Mouse (Mus musculus) myocyte (in vitro differentiated cells): ENCODE results near the gene Timp3. TPM values are rescaled to one million over a fixed set of nuclear protein-coding genes. Genes with fewer than 3 reads are reported as not detected.

Source experiments
- H3K27me3 ChIP-seq: one replicate; pipeline ENCODE4 v1.6.1; 2011; ENCODE audit not compliant: control insufficient read depth, insufficient read depth, insufficient read length
- H3K36me3 ChIP-seq: one replicate; pipeline ENCODE4 v1.6.1; 2011; ENCODE audit not compliant: control insufficient read depth, insufficient read depth
- H3K4me2 ChIP-seq: one replicate; pipeline ENCODE4 v1.6.1; 2011; ENCODE audit warnings: low read depth, control low read depth
- H3K4me3 ChIP-seq: one replicate; pipeline ENCODE4 v1.5.1; 2011; ENCODE audit warnings: mild to moderate bottlenecking, control low read depth, moderate library complexity
- H3K79me2 ChIP-seq: one replicate; pipeline ENCODE4 v1.6.1; 2011; ENCODE audit not compliant: control insufficient read depth, insufficient read depth
- H3ac ChIP-seq: one replicate; pipeline ENCODE4 v1.6.1; 2011; ENCODE audit not compliant: control insufficient read depth, insufficient read length
- CEBPB ChIP-seq: IDR thresholded peaks from 2 replicates; pipeline ENCODE4 v1.6.1; 2011; ENCODE audit warnings: mild to moderate bottlenecking, moderate library complexity; ENCODE audit not compliant: poor library complexity, insufficient read depth, severe bottlenecking
- E2F4 ChIP-seq: IDR thresholded peaks from one replicate; pipeline ENCODE4 v1.6.1; 2011; ENCODE audit warnings: mild to moderate bottlenecking, control low read depth, moderate library complexity; ENCODE audit not compliant: insufficient read depth
- MAX ChIP-seq: IDR thresholded peaks from one replicate; pipeline ENCODE4 v1.6.1; 2011; ENCODE audit warnings: low read depth, mild to moderate bottlenecking, control low read depth
- MYOD1 ChIP-seq, 3 experiments: IDR thresholded peaks; one replicate each; pipeline ENCODE4 v1.6.1; 2011; ENCODE audit warnings: control low read depth in 2 of 3, low read depth in 2 of 3, mild to moderate bottlenecking in 2 of 3, moderate library complexity in 1 of 3; ENCODE audit not compliant: insufficient read length in 2 of 3, control insufficient read depth in 1 of 3
- MYOG ChIP-seq, 3 experiments: IDR thresholded peaks; one replicate each; pipeline ENCODE4 v1.6.1; 2011; ENCODE audit warnings: control low read depth in 2 of 3, low read depth in 2 of 3, mild to moderate bottlenecking in 2 of 3; ENCODE audit not compliant: insufficient read length in 2 of 3, control insufficient read depth in 1 of 3, insufficient read depth in 1 of 3
- POLR2A ChIP-seq: IDR thresholded peaks from one replicate; pipeline ENCODE4 v1.6.1; 2011; ENCODE audit warnings: low read depth, mild to moderate bottlenecking, control low read depth, moderate library complexity; ENCODE audit not compliant: insufficient read length
- POLR2AphosphoS2 ChIP-seq: IDR thresholded peaks from one replicate; pipeline ENCODE4 v1.6.1; 2011; ENCODE audit warnings: low read depth, control low read depth; ENCODE audit not compliant: insufficient read length
- REST ChIP-seq: IDR thresholded peaks from one replicate; pipeline ENCODE4 v1.6.1; 2011; ENCODE audit warnings: mild to moderate bottlenecking, control low read depth, moderate library complexity; ENCODE audit not compliant: insufficient read depth, insufficient read length
- SRF ChIP-seq: IDR thresholded peaks from one replicate; pipeline ENCODE4 v1.6.1; 2011; ENCODE audit warnings: low read depth; ENCODE audit not compliant: control insufficient read depth, insufficient read length
- TCF12 ChIP-seq: IDR thresholded peaks from one replicate; pipeline ENCODE4 v1.6.1; 2011; ENCODE audit warnings: mild to moderate bottlenecking, control low read depth; ENCODE audit not compliant: poor library complexity, insufficient read depth, severe bottlenecking
- TCF3 ChIP-seq: IDR thresholded peaks from one replicate; pipeline ENCODE4 v1.6.1; 2011; ENCODE audit warnings: low read depth, control low read depth; ENCODE audit not compliant: insufficient read length
- USF1 ChIP-seq: IDR thresholded peaks from one replicate; pipeline ENCODE4 v1.6.1; 2011; ENCODE audit warnings: low read depth, mild to moderate bottlenecking, control low read depth, moderate library complexity
- polyA plus RNA-seq: library from polyadenylated mRNA; unstranded; fragments of >200 nt; fragmentation: generic; extraction: Trizol; gene quantifications from one replicate; pipeline ENCODE4 v1.2.1, GENCODE M21; 2012; ENCODE audit warnings: missing spikeins

Gene Timp3
- polyA plus RNA-seq, 1 experiment, result 18.7 TPM

- H3K4me3 ChIP-seq, result peak overlapping the region; percentile 87
- TF ChIP-seq REST (no peak), USF1 (no peak), E2F4 (no peak), TCF12 (no peak), POLR2A (no peak), POLR2AphosphoS2 (no peak), MYOG (IDR thresholded peaks at IDR 0.05; ENCODE audit: control insufficient read depth in 1 of 3, insufficient read depth in 1 of 3, insufficient read length in 2 of 3, low read depth in 2 of 3) (no peak), CEBPB (no peak), TCF3 (no peak), MAX (no peak), SRF (no peak), MYOD1 (IDR thresholded peaks at IDR 0.05; ENCODE audit: control insufficient read depth in 1 of 3, insufficient read length in 2 of 3, low read depth in 2 of 3) (no peak)
- peaks cover 61% of the 10 kb centered on the region for H3K79me2 ChIP-seq
- H3K4me2 ChIP-seq, result peak overlapping the region; percentile 98
- H3K36me3 ChIP-seq, result no peaks in the 10 kb centered on the region
- no peaks in the 10 kb centered on the region for H3K27me3 ChIP-seq
- no peak overlapping the region for H3ac ChIP-seq
Measured at GRCm38 (mm10) chr10:86303495-86303876, 3.3 kb downstream of the Timp3 start.

GRCm38 (mm10) chr10:86304583-86304982, 4.4 kb downstream of the Timp3 start:
- H3K4me2 ChIP-seq, result no peak overlapping the region
- TF ChIP-seq REST (no peak), USF1 (no peak), TCF12 (no peak), POLR2A (no peak), POLR2AphosphoS2 (no peak), MYOG (IDR thresholded peaks at IDR 0.05; ENCODE audit: control insufficient read depth in 1 of 3, insufficient read depth in 1 of 3, insufficient read length in 2 of 3, low read depth in 2 of 3) (no peak)

GRCm38 (mm10) chr10:86307235-86307634, 7.1 kb downstream of the Timp3 start:
- no peak for TF ChIP-seq MAX
- no peak for TF ChIP-seq TCF3
- no peak for TF ChIP-seq E2F4
- TF ChIP-seq MYOD1 (IDR thresholded peaks at IDR 0.05; ENCODE audit: control insufficient read depth in 1 of 3, insufficient read length in 2 of 3, low read depth in 2 of 3), result no peak
- no peak for TF ChIP-seq REST
- no peak for TF ChIP-seq SRF
- Histone ChIP-seq H3K36me3 (no peaks in the 10 kb centered on the region), H3K79me2 (peaks cover 68% of the 10 kb centered on the region), H3K4me3 (no peak overlapping the region), H3K27me3 (no peaks in the 10 kb centered on the region), H3K4me2 (no peak overlapping the region), H3ac (no peak overlapping the region)

More at GRCm38 (mm10) chr10:86304583-86304982, 4.4 kb downstream of the Timp3 start:
- H3K27me3 ChIP-seq, result no peaks in the 10 kb centered on the region
- H3K4me3 ChIP-seq, result no peak overlapping the region
- H3K79me2 ChIP-seq, result peaks cover 68% of the 10 kb centered on the region
- no peak overlapping the region for H3ac ChIP-seq
- H3K36me3 ChIP-seq, result no peaks in the 10 kb centered on the region

- Histone ChIP-seq H3K4me3 (no peak overlapping the region), H3K4me2 (peak overlapping the region; percentile 58), H3K27me3 (no peaks in the 10 kb centered on the region), H3ac (no peak overlapping the region), H3K79me2 (peaks cover 43% of the 10 kb centered on the region), H3K36me3 (no peaks in the 10 kb centered on the region)
- peak in 1 of 3 experiments; percentile 17 for TF ChIP-seq MYOD1 (IDR thresholded peaks at IDR 0.05; ENCODE audit: control insufficient read depth in 1 of 3, insufficient read length in 2 of 3, low read depth in 2 of 3)
- TF ChIP-seq CEBPB, result peak; percentile 85
- peak; percentile 96 for TF ChIP-seq SRF
- no peak for TF ChIP-seq MAX
Measured at GRCm38 (mm10) chr10:86310527-86310926, 10.4 kb downstream of the Timp3 start.

- TF ChIP-seq USF1 (no peak), MYOD1 (IDR thresholded peaks at IDR 0.05; ENCODE audit: control insufficient read depth in 1 of 3, insufficient read length in 2 of 3, low read depth in 2 of 3) (no peak), POLR2A (no peak), REST (no peak), TCF3 (no peak), E2F4 (no peak), CEBPB (no peak), POLR2AphosphoS2 (no peak), SRF (no peak), MAX (no peak), TCF12 (no peak), MYOG (IDR thresholded peaks at IDR 0.05; ENCODE audit: control insufficient read depth in 1 of 3, insufficient read depth in 1 of 3, insufficient read length in 2 of 3, low read depth in 2 of 3) (no peak)
- Histone ChIP-seq H3K4me2 (no peak overlapping the region), H3K79me2 (peaks cover 33% of the 10 kb centered on the region), H3K4me3 (no peak overlapping the region), H3K27me3 (no peaks in the 10 kb centered on the region), H3ac (no peak overlapping the region), H3K36me3 (peaks cover 10% of the 10 kb centered on the region)
Measured at GRCm38 (mm10) chr10:86312976-86313375, 12.8 kb downstream of the Timp3 start.
